Mouse (Mus musculus): ENCODE data around the gene Lingo1. TPM values are rescaled to one million over a fixed set of nuclear protein-coding genes. Genes with fewer than 3 reads are reported as not detected.

The Lingo1 gene
- 0.15 and 0.25 TPM in 2 replicates for polyA plus RNA-seq (2012; ENCODE audit: low replicate concordance)

DNA sequence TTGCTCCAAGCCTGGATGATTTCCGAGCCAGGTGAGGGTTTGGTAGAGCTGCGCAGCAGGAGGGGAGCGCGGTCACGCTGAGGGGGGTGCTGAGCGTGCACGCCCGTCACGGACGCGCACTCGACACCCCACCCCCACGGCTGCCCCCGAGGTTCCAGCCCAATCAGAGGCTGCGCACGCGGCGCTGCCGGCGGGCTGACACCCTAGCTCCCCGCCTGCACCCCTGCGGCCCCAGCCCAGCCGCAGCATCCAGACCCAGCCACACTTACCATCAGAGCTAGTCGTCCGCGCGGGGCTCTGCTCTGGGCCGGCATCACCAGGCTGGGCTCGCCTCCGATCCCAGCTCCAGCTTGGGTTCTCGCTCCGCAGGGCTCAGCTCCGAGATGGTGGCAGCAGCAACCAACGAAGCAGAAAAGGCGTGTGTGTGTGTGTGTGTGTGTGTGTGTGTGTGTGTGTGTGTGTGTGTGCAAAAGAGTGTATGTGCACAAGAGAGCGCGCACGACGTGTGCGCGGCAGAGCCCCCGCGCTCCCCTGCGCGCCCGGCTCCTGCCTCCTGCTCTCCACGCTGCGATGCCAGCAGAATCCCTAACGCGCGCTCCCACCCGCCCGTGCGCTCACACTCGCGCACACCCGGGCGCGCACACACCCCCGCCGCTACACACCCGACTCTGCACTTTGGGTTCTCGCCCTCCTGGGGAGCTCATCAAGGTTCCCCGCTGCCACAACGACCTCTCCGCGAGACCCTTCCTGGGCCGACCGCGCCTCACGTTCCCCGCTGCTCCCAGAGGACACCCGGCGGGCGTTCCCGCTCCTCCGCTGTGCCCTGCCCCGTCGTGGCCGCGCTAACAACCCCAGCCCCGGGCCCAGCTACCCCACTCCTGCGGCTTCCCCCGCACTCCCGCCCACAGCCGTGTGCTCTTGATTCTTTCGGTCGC is at the start of gene Lingo1:
TSS of gene Lingo1 (minus strand) at position 748 of the 935 bp plus-strand sequence.

Other genes starting within 250 kb of the Lingo1 start
- not detected in 2 replicates for gene Odf3l1, start 68.2 kb upstream of the Lingo1 start, polyA plus RNA-seq (2012; ENCODE audit: low replicate concordance)
- not detected in 2 replicates for gene Cspg4, start 68.6 kb upstream of the Lingo1 start, polyA plus RNA-seq (2012; ENCODE audit: low replicate concordance)
- 5.2 and 8.9 TPM in 2 replicates for gene Snx33, start 131.9 kb upstream of the Lingo1 start, polyA plus RNA-seq (2012; ENCODE audit: low replicate concordance)
- gene Imp3, start 141.0 kb upstream of the Lingo1 start, polyA plus RNA-seq (2012; ENCODE audit: low replicate concordance), result 64.8 and 91.0 TPM in 2 replicates
- gene Snupn, start 154.4 kb upstream of the Lingo1 start, polyA plus RNA-seq (2012; ENCODE audit: low replicate concordance), result 1.2 and 1.8 TPM in 2 replicates
- 20.4 and 50.4 TPM in 2 replicates for gene Ptpn9, start 198.5 kb upstream of the Lingo1 start, polyA plus RNA-seq (2012; ENCODE audit: low replicate concordance)